Mouse (Mus musculus): ENCODE results near the gene Trappc11. TPM values are rescaled to one million over a fixed set of nuclear protein-coding genes. Genes with fewer than 3 reads are reported as not detected.

Gene Trappc11
- polyA plus RNA-seq, 1 experiment = 28.1 TPM

DNA sequence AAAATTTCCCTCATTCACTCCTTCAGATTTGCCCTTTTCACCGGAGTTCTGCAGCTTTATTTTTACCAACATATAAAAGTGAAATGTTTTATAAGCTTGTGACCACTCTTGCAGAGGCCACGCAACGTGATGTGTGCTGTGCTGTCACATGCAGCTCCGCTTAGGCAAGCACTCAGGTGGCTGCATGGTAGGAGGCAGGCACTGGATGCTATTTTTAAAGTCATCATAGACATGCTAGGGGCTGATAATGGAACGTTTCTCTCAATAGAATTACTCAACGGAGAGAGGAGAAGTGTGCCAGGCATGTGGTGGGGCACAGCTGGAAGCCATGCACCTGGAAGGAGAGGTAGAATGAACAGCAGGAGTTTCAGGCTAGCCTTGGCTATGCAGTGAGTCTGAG is 37.8 kb downstream of the Trappc11 start:
- peaks cover 49% of the 10 kb centered on the region for H3K36me3 ChIP-seq (ENCODE audit: control insufficient read depth, insufficient read depth, low read length)
- TF ChIP-seq POLR2A (IDR thresholded peaks at IDR 0.05; ENCODE audit: control insufficient read depth, extremely low read depth, insufficient read depth, low read length, poor library complexity) = no peak
- no peak for TF ChIP-seq CTCF (IDR thresholded peaks at IDR 0.05; ENCODE audit: borderline replicate concordance, control insufficient read depth, extremely low read depth, insufficient read depth, low read length, poor library complexity)
- no peak overlapping the region for H3K4me3 ChIP-seq (ENCODE audit: control insufficient read depth, insufficient read depth, low read length)
- DNase-seq = no peak
- WGBS = 95% methylated on average over 6 of the region's 6 CpGs
- no peaks in the 10 kb centered on the region for H3K27me3 ChIP-seq (ENCODE audit: control insufficient read depth, insufficient read depth, low read length)
- H3K4me1 ChIP-seq (replicated peaks; ENCODE audit: control insufficient read depth, insufficient read depth, low read length) = no peaks in the 10 kb centered on the region
- no peak overlapping the region for H3K27ac ChIP-seq (ENCODE audit: control insufficient read depth, insufficient read depth, low read length)

- H3K4me3 ChIP-seq (ENCODE audit: control insufficient read depth, insufficient read depth, low read length) = no peak overlapping the region
- DNase-seq = no peak
- WGBS = 87% methylated on average over 12 of the region's 12 CpGs
- no peaks in the 10 kb centered on the region for H3K27me3 ChIP-seq (ENCODE audit: control insufficient read depth, insufficient read depth, low read length)
- H3K27ac ChIP-seq (ENCODE audit: control insufficient read depth, insufficient read depth, low read length) = no peak overlapping the region
- H3K4me1 ChIP-seq (replicated peaks; ENCODE audit: control insufficient read depth, insufficient read depth, low read length) = no peaks in the 10 kb centered on the region
- peaks cover 48% of the 10 kb centered on the region for H3K36me3 ChIP-seq (ENCODE audit: control insufficient read depth, insufficient read depth, low read length)
- TF ChIP-seq POLR2A (IDR thresholded peaks at IDR 0.05; ENCODE audit: control insufficient read depth, extremely low read depth, insufficient read depth, low read length, poor library complexity) (no peak), CTCF (IDR thresholded peaks at IDR 0.05; ENCODE audit: borderline replicate concordance, control insufficient read depth, extremely low read depth, insufficient read depth, low read length, poor library complexity) (no peak)
Observed at GRCm38 (mm10) chr8:47494602-47495153, 38.6 kb downstream of the Trappc11 start.

GRCm38 (mm10) chr8:47493106-47493505 is 40.2 kb downstream of the Trappc11 start:
- H3K36me3 ChIP-seq (ENCODE audit: control insufficient read depth, insufficient read depth, low read length) = peaks cover 45% of the 10 kb centered on the region
- no peaks in the 10 kb centered on the region for H3K4me1 ChIP-seq (replicated peaks; ENCODE audit: control insufficient read depth, insufficient read depth, low read length)
- WGBS = 97% methylated on average over 12 of the region's 12 CpGs
- DNase-seq = no peak
- no peak overlapping the region for H3K27ac ChIP-seq (ENCODE audit: control insufficient read depth, insufficient read depth, low read length)
- TF ChIP-seq POLR2A (IDR thresholded peaks at IDR 0.05; ENCODE audit: control insufficient read depth, extremely low read depth, insufficient read depth, low read length, poor library complexity) (no peak), CTCF (IDR thresholded peaks at IDR 0.05; ENCODE audit: borderline replicate concordance, control insufficient read depth, extremely low read depth, insufficient read depth, low read length, poor library complexity) (no peak)
- no peaks in the 10 kb centered on the region for H3K27me3 ChIP-seq (ENCODE audit: control insufficient read depth, insufficient read depth, low read length)
- no peak overlapping the region for H3K4me3 ChIP-seq (ENCODE audit: control insufficient read depth, insufficient read depth, low read length)

DNA sequence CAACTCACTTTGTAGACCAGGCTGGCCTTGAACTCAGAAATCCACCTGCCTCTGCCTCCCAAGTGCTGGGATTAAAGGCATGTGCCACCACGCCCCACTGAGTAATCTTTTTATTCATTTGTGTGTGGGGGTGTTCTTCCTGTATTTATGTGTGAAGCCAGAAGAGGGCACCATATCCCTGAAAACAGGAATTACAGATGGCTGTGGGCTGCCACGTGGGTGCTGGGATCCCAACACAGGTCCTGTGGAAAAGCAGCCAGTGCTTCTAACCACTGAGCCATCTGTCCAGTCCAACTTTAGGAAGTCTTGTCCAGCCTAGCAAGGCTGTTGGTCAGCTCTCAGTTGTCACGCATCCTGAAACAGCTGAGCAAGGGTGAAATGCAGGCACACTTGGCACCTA is 46.0 kb downstream of the Trappc11 start:
- Histone ChIP-seq H3K4me1 (replicated peaks; ENCODE audit: control insufficient read depth, insufficient read depth, low read length) (no peaks in the 10 kb centered on the region), H3K27ac (ENCODE audit: control insufficient read depth, insufficient read depth, low read length) (no peak overlapping the region), H3K36me3 (ENCODE audit: control insufficient read depth, insufficient read depth, low read length) (peaks cover 18% of the 10 kb centered on the region), H3K4me3 (ENCODE audit: control insufficient read depth, insufficient read depth, low read length) (no peak overlapping the region), H3K27me3 (ENCODE audit: control insufficient read depth, insufficient read depth, low read length) (no peaks in the 10 kb centered on the region)
- 94% methylated on average over 3 of the region's 3 CpGs for WGBS
- TF ChIP-seq POLR2A (IDR thresholded peaks at IDR 0.05; ENCODE audit: control insufficient read depth, extremely low read depth, insufficient read depth, low read length, poor library complexity) (no peak), CTCF (IDR thresholded peaks at IDR 0.05; ENCODE audit: borderline replicate concordance, control insufficient read depth, extremely low read depth, insufficient read depth, low read length, poor library complexity) (no peak)
- no peak for DNase-seq

DNA sequence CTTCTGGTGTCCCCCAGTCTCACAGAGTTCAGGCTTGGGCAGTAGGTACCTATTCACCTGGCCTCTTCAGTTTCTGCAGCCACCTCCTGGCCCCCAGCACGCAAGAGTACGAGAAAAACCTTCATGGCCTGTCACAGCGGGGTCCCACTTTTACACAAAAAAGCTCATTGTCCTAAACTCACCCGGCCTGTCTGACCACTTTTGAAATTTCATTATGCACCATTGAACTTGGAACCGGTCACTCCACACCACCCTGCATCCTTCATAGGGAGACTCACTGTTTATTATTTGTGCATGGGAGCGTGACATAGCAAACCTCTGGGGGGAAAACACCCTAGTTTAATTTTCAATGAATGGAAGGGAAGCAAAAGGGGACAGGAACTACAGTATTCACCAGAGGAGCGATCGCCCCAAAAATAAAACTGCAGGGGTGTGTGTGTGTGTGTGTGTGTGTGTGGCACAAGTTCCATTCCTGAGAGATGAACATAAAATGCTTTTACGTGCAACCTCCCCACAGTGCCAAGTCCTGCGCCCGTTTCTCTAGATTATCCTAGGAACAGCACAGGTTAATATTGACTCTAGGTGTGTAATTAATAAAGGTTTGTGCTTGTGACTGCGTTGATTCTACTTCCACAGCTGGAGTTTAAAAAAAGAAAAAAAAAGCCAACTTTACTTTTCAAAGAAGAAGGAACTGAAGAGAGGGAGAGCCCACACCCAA is 50.8 kb downstream of the Trappc11 start:
- 87% methylated on average over 12 of the region's 12 CpGs for WGBS
- no peak for DNase-seq
- H3K27ac ChIP-seq (ENCODE audit: control insufficient read depth, insufficient read depth, low read length) = no peak overlapping the region

DNA sequence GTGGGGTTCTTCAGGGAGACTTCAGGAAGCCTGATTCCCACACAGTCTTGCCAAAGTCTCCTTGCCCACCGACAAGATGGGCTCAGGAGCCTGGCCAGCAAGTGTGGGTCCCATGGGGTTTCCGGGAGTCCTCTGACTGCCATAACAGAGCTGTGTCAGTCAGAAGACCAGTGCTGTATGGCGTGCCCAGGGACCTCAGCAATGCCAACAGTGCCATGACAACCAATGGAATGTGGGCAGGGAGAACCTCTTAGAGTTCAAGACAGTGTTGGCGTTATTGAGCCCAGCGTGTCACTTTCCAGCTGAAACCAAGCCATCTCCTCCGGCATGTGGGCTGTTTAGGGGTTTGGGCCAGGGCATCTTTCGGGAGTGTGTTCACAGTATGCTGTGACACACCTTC is 53.2 kb downstream of the Trappc11 start:
- DNase-seq = no peak
- TF ChIP-seq POLR2A (IDR thresholded peaks at IDR 0.05; ENCODE audit: control insufficient read depth, extremely low read depth, insufficient read depth, low read length, poor library complexity) (no peak), CTCF (IDR thresholded peaks at IDR 0.05; ENCODE audit: borderline replicate concordance, control insufficient read depth, extremely low read depth, insufficient read depth, low read length, poor library complexity) (no peak)
- H3K4me1 ChIP-seq (replicated peaks; ENCODE audit: control insufficient read depth, insufficient read depth, low read length) = no peaks in the 10 kb centered on the region
- no peak overlapping the region for H3K27ac ChIP-seq (ENCODE audit: control insufficient read depth, insufficient read depth, low read length)
- 95% methylated on average over 7 of the region's 7 CpGs for WGBS
- H3K4me3 ChIP-seq (ENCODE audit: control insufficient read depth, insufficient read depth, low read length) = no peak overlapping the region
- no peaks in the 10 kb centered on the region for H3K36me3 ChIP-seq (ENCODE audit: control insufficient read depth, insufficient read depth, low read length)
- no peaks in the 10 kb centered on the region for H3K27me3 ChIP-seq (ENCODE audit: control insufficient read depth, insufficient read depth, low read length)

More for the DNA sequence above, 50.8 kb downstream of the Trappc11 start:
- H3K4me3 ChIP-seq (ENCODE audit: control insufficient read depth, insufficient read depth, low read length) = no peak overlapping the region
- no peaks in the 10 kb centered on the region for H3K27me3 ChIP-seq (ENCODE audit: control insufficient read depth, insufficient read depth, low read length)
- H3K4me1 ChIP-seq (replicated peaks; ENCODE audit: control insufficient read depth, insufficient read depth, low read length) = no peaks in the 10 kb centered on the region
- H3K36me3 ChIP-seq (ENCODE audit: control insufficient read depth, insufficient read depth, low read length) = no peaks in the 10 kb centered on the region
- no peak for TF ChIP-seq CTCF (IDR thresholded peaks at IDR 0.05; ENCODE audit: borderline replicate concordance, control insufficient read depth, extremely low read depth, insufficient read depth, low read length, poor library complexity)
- TF ChIP-seq POLR2A (IDR thresholded peaks at IDR 0.05; ENCODE audit: control insufficient read depth, extremely low read depth, insufficient read depth, low read length, poor library complexity) = no peak

All from thymus, adult 2 months (tissue).